Mouse (Mus musculus) left cerebral cortex, adult 18-20 months (tissue): ENCODE results near the gene Cd9. TPM values are rescaled to one million over a fixed set of nuclear protein-coding genes. Genes with fewer than 3 reads are reported as not detected.

Experiments
- DNase-seq, 2 experiments: peaks; one replicate each; pipeline ENCODE4 v3.0.0; 2021 to 2022; ENCODE audit warnings: low spot score in 2 of 2, mixed read lengths in 1 of 2
- total RNA-seq, 2 experiments: library from RNA; stranded (reverse); gene quantifications; 2 replicates each; pipeline ENCODE4 v1.2.3; 2021

Cd9 gene
- total RNA-seq, 2 experiments from 2014 or later: 37.7 to 41.6 TPM

GRCm38 (mm10) chr6:125410995-125411547 is 83.5 kb downstream of the Cd9 start:
- DNase-seq: no peak

- DNase-seq: no peak
Observed at GRCm38 (mm10) chr6:125410551-125410950, 84.0 kb downstream of the Cd9 start.

Other genes with a start within 250 kb of the Cd9 start
- gene Tuba3a, start 208.7 kb downstream of the Cd9 start, total RNA-seq: not detected
- gene Ltbr, start 180.9 kb downstream of the Cd9 start, total RNA-seq: 1 to 10 TPM; 8.1 to 9.5 TPM
- gene Scnn1a, start 174.1 kb downstream of the Cd9 start, total RNA-seq: 1 to 10 TPM; 2.6 to 3.6 TPM
- 10 to 100 TPM; 10.9 to 13.4 TPM for gene Tnfrsf1a, start 145.4 kb downstream of the Cd9 start, total RNA-seq
- gene Plekhg6, start 114.0 kb downstream of the Cd9 start, total RNA-seq: under 1 TPM; 0.35 to 0.56 TPM
- 10 to 100 TPM; 14.8 to 24.1 TPM for gene Vwf, start 52.0 kb upstream of the Cd9 start, total RNA-seq
- gene Ano2, start 195.6 kb upstream of the Cd9 start, total RNA-seq: 1 to 10 TPM; 5.3 to 7.1 TPM